ENCODE assay signal across 8 mouse cellular contexts in the genomic region with DNA sequence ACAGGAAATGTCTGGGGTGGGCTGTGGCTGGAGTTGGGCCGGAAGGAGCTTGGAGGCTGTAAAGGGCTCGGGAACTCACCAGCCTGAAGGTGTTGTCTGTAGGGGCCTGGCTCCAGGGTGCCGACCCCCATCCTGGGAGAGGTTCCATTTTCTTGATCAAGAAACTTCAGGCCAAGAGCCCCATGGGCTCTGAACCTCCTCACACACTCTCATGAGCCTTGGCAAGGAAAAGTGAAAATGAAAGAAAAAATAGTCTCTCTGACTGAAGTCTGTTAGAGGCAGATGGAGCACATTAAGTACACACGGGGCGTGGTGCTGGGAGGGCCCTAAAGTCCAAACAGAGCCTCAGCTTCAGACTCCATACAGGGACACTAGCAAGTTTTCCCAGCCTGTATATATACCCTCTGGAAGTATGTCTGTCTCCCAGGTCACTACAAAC. TPM values are rescaled to one million over a fixed set of nuclear protein-coding genes. Genes with fewer than 3 reads are reported as not detected.
DNase-seq lines count a peak whose midpoint lies in the region; ATAC-seq lines count a peak whose summit lies in the region.

No protein-coding gene starts in this region.

- intact Hi-C loops in left cerebral cortex, postnatal 14 days (cut with DNase I): no loop called here

- H3K27me3 ChIP-seq in heart, embryonic 13.5 days (replicated peaks): peaks cover 5% of the 10 kb centered on the region; the same call in 1 of the 2 replicates

- H3K27ac ChIP-seq in heart, embryonic 13.5 days (replicated peaks): peak overlapping the region; percentile 73

- H3K4me1 ChIP-seq in heart, embryonic 13.5 days: peaks cover 18% of the 10 kb centered on the region

- H3K4me3 ChIP-seq in heart, embryonic 13.5 days: peak overlapping the region; percentile 32

- H3K36me3 ChIP-seq in heart, embryonic 13.5 days: no peaks in the 10 kb centered on the region

- H3K9me3 ChIP-seq in heart, embryonic 13.5 days: no peaks in the 10 kb centered on the region

- ATAC-seq in heart, embryonic 13.5 days (ENCODE audit: extremely low read depth, insufficient number of reproducible peaks, low FRiP score, low TSS enrichment): no peak
- peak; percentile 38 for ATAC-seq in megakaryocyte progenitor cell, adult 5-6 weeks (replicated peaks; ENCODE audit: poor library complexity)

- WGBS in heart, embryonic 13.5 days: 44% methylated on average over 5 of the region's 5 CpGs

- peak overlapping the region; percentile 61 for H3K9ac ChIP-seq in heart, embryonic 13.5 days

- H3K4me2 ChIP-seq in heart, embryonic 13.5 days: peak overlapping the region; percentile 56

- peak; percentile 58 to 59 for DNase-seq in B cell, adult 2 months
- peak; percentile 65 for DNase-seq in adipocyte (ENCODE audit: low spot score)
- peak; percentile 44 to 61 for DNase-seq in kidney, postnatal 4 days
- no peak for DNase-seq in retina, postnatal 1 day
- DNase-seq in left cerebral cortex, adult 11 months (ENCODE audit: low spot score): no peak
- DNase-seq in left cerebral cortex, postnatal 14 days (ENCODE audit: low spot score in 2 of 2): no peak

RNA-seq across cellular contexts. Expression of a gene that starts 0.4 kb away (rescaled TPM):
- polyA plus RNA-seq in heart, embryonic 13.5 days (2015; fragmentation: Nextera tagmentation; extraction: Ambion mirVana): 2.1 and 2.6 TPM in 2 replicates
- total RNA-seq in megakaryocyte progenitor cell, adult 5-6 weeks (2015): 68.4 and 89.8 TPM in 2 replicates
- 58.3 and 68.2 TPM in 2 replicates for total RNA-seq in megakaryocyte progenitor cell, adult 5-6 weeks (2017)
- 1 to 10 TPM; 1.3 to 1.6 TPM for total RNA-seq in left cerebral cortex, postnatal 14 days (2021)

RNA-seq across cellular contexts. Expression of a gene that starts 29.0 kb away (rescaled TPM):
- polyA plus RNA-seq in heart, embryonic 13.5 days (2015; fragmentation: Nextera tagmentation; extraction: Ambion mirVana): 42.5 and 48.8 TPM in 2 replicates
- total RNA-seq in megakaryocyte progenitor cell, adult 5-6 weeks (2015): 5.0 and 5.6 TPM in 2 replicates
- total RNA-seq in megakaryocyte progenitor cell, adult 5-6 weeks (2017): 1.8 and 5.6 TPM in 2 replicates
- total RNA-seq in left cerebral cortex, postnatal 14 days (2021): 10 to 100 TPM; 33.4 to 34.0 TPM

RNA-seq across cellular contexts. Expression of a gene that starts 32.8 kb away (rescaled TPM):
- polyA plus RNA-seq in heart, embryonic 13.5 days (2015; fragmentation: Nextera tagmentation; extraction: Ambion mirVana): 0.31 and 0.45 TPM in 2 replicates
- total RNA-seq in megakaryocyte progenitor cell, adult 5-6 weeks (2015): 0.64 and 0.67 TPM in 2 replicates
- total RNA-seq in megakaryocyte progenitor cell, adult 5-6 weeks (2017): 0.24 and 4.5 TPM in 2 replicates
- 10 to 100 TPM; 32.6 to 48.7 TPM for total RNA-seq in left cerebral cortex, postnatal 14 days (2021)

RNA-seq across cellular contexts. Expression of a gene that starts 36.0 kb away (rescaled TPM):
- polyA plus RNA-seq in heart, embryonic 13.5 days (2015; fragmentation: Nextera tagmentation; extraction: Ambion mirVana): 40.6 and 42.6 TPM in 2 replicates
- 28.0 and 43.9 TPM in 2 replicates for total RNA-seq in megakaryocyte progenitor cell, adult 5-6 weeks (2015)
- total RNA-seq in megakaryocyte progenitor cell, adult 5-6 weeks (2017): 24.6 and 24.8 TPM in 2 replicates
- 10 to 100 TPM; 31.8 to 33.4 TPM for total RNA-seq in left cerebral cortex, postnatal 14 days (2021)

RNA-seq across cellular contexts. Expression of a gene that starts 58.5 kb away (rescaled TPM):
- 0.51 and 0.64 TPM in 2 replicates for polyA plus RNA-seq in heart, embryonic 13.5 days (2015; fragmentation: Nextera tagmentation; extraction: Ambion mirVana)
- not detected in 2 replicates for total RNA-seq in megakaryocyte progenitor cell, adult 5-6 weeks (2015)
- total RNA-seq in megakaryocyte progenitor cell, adult 5-6 weeks (2017): not detected in 2 replicates
- total RNA-seq in left cerebral cortex, postnatal 14 days (2021): under 1 TPM; 0.24 to 0.30 TPM

Comparison
In these comparisons a context has a peak if more than half of its experiments do, and no peak if none do; other contexts are left out.
1. DNase-seq: peak in B cell, adult 2 months (2 of 2), adipocyte (single experiment) and kidney, postnatal 4 days (2 of 2); none in retina, postnatal 1 day (single experiment), left cerebral cortex, adult 11 months (single experiment) and left cerebral cortex, postnatal 14 days (0 of 2).
2. RNA of a gene that starts 0.4 kb away (total RNA-seq): 58.3 to 89.8 TPM in megakaryocyte progenitor cell, adult 5-6 weeks; 1.3 to 1.6 TPM in left cerebral cortex, postnatal 14 days; every median in the first group is over 10 times any median in the second.
3. RNA of a gene that starts 29.0 kb away (total RNA-seq): 33.4 to 34.0 TPM in left cerebral cortex, postnatal 14 days; 1.8 to 5.6 TPM in megakaryocyte progenitor cell, adult 5-6 weeks; every median in the first group is over 4 times any median in the second.
4. RNA of a gene that starts 32.8 kb away (total RNA-seq): 32.6 to 48.7 TPM in left cerebral cortex, postnatal 14 days; 0.24 to 4.5 TPM in megakaryocyte progenitor cell, adult 5-6 weeks; every median in the first group is over 4 times any median in the second.